Mouse (Mus musculus): ENCODE data around the gene Zfp512b.

DNA sequence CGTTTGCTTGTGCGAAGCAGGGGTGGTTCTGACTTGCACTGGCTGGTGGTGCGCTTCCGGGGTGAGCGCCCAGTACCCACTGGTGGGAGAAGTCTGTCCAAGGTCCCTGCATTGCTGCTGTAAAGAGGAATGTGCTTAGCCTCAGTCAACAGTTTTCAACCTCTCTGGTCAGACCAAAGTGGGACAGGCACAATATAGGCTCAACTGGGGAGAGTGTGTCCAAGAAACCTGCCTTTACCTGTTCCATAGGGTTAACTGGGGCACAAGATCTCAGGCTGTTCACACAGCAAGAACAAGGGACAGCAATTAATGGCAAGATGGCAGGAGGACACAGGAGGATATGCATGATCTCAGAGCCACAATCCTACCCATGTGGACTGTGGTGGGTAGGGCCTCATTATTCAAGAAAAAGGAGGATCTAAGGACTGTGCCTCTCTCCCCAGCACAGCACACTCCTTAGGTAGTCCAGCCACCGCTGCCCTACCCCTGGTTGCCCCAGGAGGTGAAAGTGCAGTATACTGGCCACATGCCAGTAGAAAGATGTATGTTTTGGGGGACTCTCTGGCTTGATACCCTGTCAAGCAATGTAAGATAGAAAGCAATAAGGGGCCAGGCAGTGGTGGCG lies 17.6 kb downstream of the Zfp512b start:
- no peak for TF ChIP-seq POLR2A (IDR thresholded peaks at IDR 0.05; ENCODE audit: borderline replicate concordance, extremely low read depth, insufficient read depth, insufficient read length, poor library complexity, severe bottlenecking)
- no peak for TF ChIP-seq CTCF (IDR thresholded peaks at IDR 0.05; ENCODE audit: borderline replicate concordance, extremely low read depth, insufficient read depth, insufficient read length)
